Mouse (Mus musculus): ENCODE measurements around the gene Rhot2. TPM values are rescaled to one million over a fixed set of nuclear protein-coding genes. Genes with fewer than 3 reads are reported as not detected.

The Rhot2 gene
- polyA plus RNA-seq, 1 experiment from 2014 or later, result 10.7 TPM

GRCm38 (mm10) chr17:25877741-25878610 is 33.3 kb upstream of the Rhot2 start:
- no peaks in the 10 kb centered on the region for H3K27me3 ChIP-seq (ENCODE audit: control insufficient read depth, insufficient read depth, low read length)
- H3K4me1 ChIP-seq (ENCODE audit: control insufficient read depth, insufficient read depth, low read length), result peaks cover 37% of the 10 kb centered on the region

GRCm38 (mm10) chr17:25877025-25877424 is 32.4 kb upstream of the Rhot2 start:
- H3K9me3 ChIP-seq (ENCODE audit: control insufficient read depth, low read length), result no peaks in the 10 kb centered on the region
- H3K4me3 ChIP-seq (ENCODE audit: low read depth, low read length), result no peak overlapping the region
- WGBS, result 94% methylated on average over 3 of the region's 3 CpGs
- H3K27me3 ChIP-seq (ENCODE audit: control insufficient read depth, insufficient read depth, low read length), result no peaks in the 10 kb centered on the region
- H3K4me1 ChIP-seq (ENCODE audit: control insufficient read depth, insufficient read depth, low read length), result peaks cover 32% of the 10 kb centered on the region
- peaks cover 4% of the 10 kb centered on the region; the same call in 1 of the 2 replicates for H3K36me3 ChIP-seq (ENCODE audit: control insufficient read depth, insufficient read depth, low read length)
- no peak overlapping the region for H3K27ac ChIP-seq (replicated peaks; ENCODE audit: low read depth, low read length)
- DNase-seq (ENCODE audit: low spot score), result no peak
- no peak for ATAC-seq (ENCODE audit: insufficient number of reproducible peaks, low FRiP score, low TSS enrichment, low read depth)
- H3K4me2 ChIP-seq (ENCODE audit: low read depth, severe bottlenecking), result no peak overlapping the region
- no peak overlapping the region for H3K9ac ChIP-seq (ENCODE audit: low read length)

More at GRCm38 (mm10) chr17:25877741-25878610, 33.3 kb upstream of the Rhot2 start:
- no peak overlapping the region for H3K27ac ChIP-seq (replicated peaks; ENCODE audit: low read depth, low read length)
- peaks cover 4% of the 10 kb centered on the region; the same call in 1 of the 2 replicates for H3K36me3 ChIP-seq (ENCODE audit: control insufficient read depth, insufficient read depth, low read length)
- no peak overlapping the region for H3K4me3 ChIP-seq (ENCODE audit: low read depth, low read length)
- ATAC-seq (ENCODE audit: insufficient number of reproducible peaks, low FRiP score, low TSS enrichment, low read depth), result no peak
- WGBS, result 92% methylated on average over 32 of the region's 32 CpGs
- no peak for DNase-seq (ENCODE audit: low spot score)
- H3K9ac ChIP-seq (ENCODE audit: low read length), result no peak overlapping the region
- H3K9me3 ChIP-seq (ENCODE audit: control insufficient read depth, low read length), result no peaks in the 10 kb centered on the region
- no peak overlapping the region for H3K4me2 ChIP-seq (ENCODE audit: low read depth, severe bottlenecking)

- Histone ChIP-seq H3K27me3 (ENCODE audit: control insufficient read depth, insufficient read depth, low read length) (no peaks in the 10 kb centered on the region), H3K4me1 (ENCODE audit: control insufficient read depth, insufficient read depth, low read length) (peaks cover 26% of the 10 kb centered on the region), H3K27ac (replicated peaks; ENCODE audit: low read depth, low read length) (no peak overlapping the region), H3K4me3 (ENCODE audit: low read depth, low read length) (peak overlapping the region; percentile 76), H3K4me2 (ENCODE audit: low read depth, severe bottlenecking) (peak overlapping the region; percentile 88), H3K9me3 (ENCODE audit: control insufficient read depth, low read length) (no peaks in the 10 kb centered on the region), H3K9ac (ENCODE audit: low read length) (no peak overlapping the region), H3K36me3 (ENCODE audit: control insufficient read depth, insufficient read depth, low read length) (0 out of 2 replicates have a peak, but pooled peaks cover 4% of the 10 kb centered on the region)
- 70% methylated on average over 10 of the region's 10 CpGs for WGBS
- ATAC-seq (ENCODE audit: insufficient number of reproducible peaks, low FRiP score, low TSS enrichment, low read depth) (no peak), DNase-seq (ENCODE audit: low spot score) (no peak)
These were observed 31.8 kb upstream of the Rhot2 start for GRCm38 (mm10) chr17:25876347-25876915.

GRCm38 (mm10) chr17:25875171-25876136 is 30.8 kb upstream of the Rhot2 start:
- no peaks in the 10 kb centered on the region for H3K9me3 ChIP-seq (ENCODE audit: control insufficient read depth, low read length)
- H3K36me3 ChIP-seq (ENCODE audit: control insufficient read depth, insufficient read depth, low read length), result 0 out of 2 replicates have a peak, but pooled peaks cover 4% of the 10 kb centered on the region
- H3K27me3 ChIP-seq (ENCODE audit: control insufficient read depth, insufficient read depth, low read length), result no peaks in the 10 kb centered on the region
- peak; percentile 91 for DNase-seq (ENCODE audit: low spot score)
- H3K4me3 ChIP-seq (ENCODE audit: low read depth, low read length), result peak overlapping the region; percentile 76
- H3K9ac ChIP-seq (ENCODE audit: low read length), result peak overlapping the region; percentile 72
- peaks cover 17% of the 10 kb centered on the region for H3K4me1 ChIP-seq (ENCODE audit: control insufficient read depth, insufficient read depth, low read length)
- peak overlapping the region; percentile 88 for H3K4me2 ChIP-seq (ENCODE audit: low read depth, severe bottlenecking)
- H3K27ac ChIP-seq (replicated peaks; ENCODE audit: low read depth, low read length), result peak overlapping the region; percentile 53
- 1% methylated on average over 59 of the region's 59 CpGs for WGBS
- peak; percentile 86 for ATAC-seq (ENCODE audit: insufficient number of reproducible peaks, low FRiP score, low TSS enrichment, low read depth)

- peak within 1 kb of the TSS; percentile 76 for H3K4me3 ChIP-seq (ENCODE audit: low read depth, low read length)
- 0 out of 2 replicates have a peak, but pooled peaks cover 4% of the 10 kb centered on the region for H3K36me3 ChIP-seq (ENCODE audit: control insufficient read depth, insufficient read depth, low read length)
- H3K4me1 ChIP-seq (ENCODE audit: control insufficient read depth, insufficient read depth, low read length), result peaks cover 11% of the 10 kb centered on the region
- ATAC-seq (ENCODE audit: insufficient number of reproducible peaks, low FRiP score, low TSS enrichment, low read depth), result peak; percentile 55; the same call in 1 of the 2 replicates
- no peaks in the 10 kb centered on the region for H3K27me3 ChIP-seq (ENCODE audit: control insufficient read depth, insufficient read depth, low read length)
- H3K9ac ChIP-seq (ENCODE audit: low read length), result peak within 1 kb of the TSS; percentile 72
- WGBS, result under 1% methylated on average over 25 of the region's 25 CpGs
- H3K4me2 ChIP-seq (ENCODE audit: low read depth, severe bottlenecking), result peak within 1 kb of the TSS; percentile 88
- DNase-seq (ENCODE audit: low spot score), result peak; percentile 100
- no peaks in the 10 kb centered on the region for H3K9me3 ChIP-seq (ENCODE audit: control insufficient read depth, low read length)
- H3K27ac ChIP-seq (replicated peaks; ENCODE audit: low read depth, low read length), result peak within 1 kb of the TSS; percentile 53
These were observed 30.1 kb upstream of the Rhot2 start, which contains the start of gene Mettl26 for GRCm38 (mm10) chr17:25874721-25875170. Gene Mettl26 (plus strand): TSS chr17:25875074.

GRCm38 (mm10) chr17:25874148-25874720 is 29.6 kb upstream of the Rhot2 start:
- peak overlapping the region; percentile 43; the same call in 1 of the 2 replicates for H3K4me2 ChIP-seq (ENCODE audit: low read depth, severe bottlenecking)
- no peaks in the 10 kb centered on the region for H3K27me3 ChIP-seq (ENCODE audit: control insufficient read depth, insufficient read depth, low read length)
- H3K27ac ChIP-seq (replicated peaks; ENCODE audit: low read depth, low read length), result 0 out of 2 replicates have a peak overlapping the region, but pooled peaks have one; percentile 15
- H3K9ac ChIP-seq (ENCODE audit: low read length), result peak overlapping the region; percentile 41
- H3K4me3 ChIP-seq (ENCODE audit: low read depth, low read length), result peak overlapping the region; percentile 76
- 9% methylated on average over 14 of the region's 14 CpGs for WGBS
- ATAC-seq (ENCODE audit: insufficient number of reproducible peaks, low FRiP score, low TSS enrichment, low read depth) (no peak), DNase-seq (ENCODE audit: low spot score) (no peak)
- peaks cover 11% of the 10 kb centered on the region for H3K4me1 ChIP-seq (ENCODE audit: control insufficient read depth, insufficient read depth, low read length)
- no peaks in the 10 kb centered on the region for H3K9me3 ChIP-seq (ENCODE audit: control insufficient read depth, low read length)
- 0 out of 2 replicates have a peak, but pooled peaks cover 4% of the 10 kb centered on the region for H3K36me3 ChIP-seq (ENCODE audit: control insufficient read depth, insufficient read depth, low read length)

- no peak for ATAC-seq (ENCODE audit: insufficient number of reproducible peaks, low FRiP score, low TSS enrichment, low read depth)
- no peak overlapping the region for H3K9ac ChIP-seq (ENCODE audit: low read length)
- H3K27me3 ChIP-seq (ENCODE audit: control insufficient read depth, insufficient read depth, low read length), result no peaks in the 10 kb centered on the region
- DNase-seq (ENCODE audit: low spot score), result no peak
- no peak overlapping the region for H3K27ac ChIP-seq (replicated peaks; ENCODE audit: low read depth, low read length)
- peak overlapping the region; percentile 43; the same call in 1 of the 2 replicates for H3K4me2 ChIP-seq (ENCODE audit: low read depth, severe bottlenecking)
- H3K9me3 ChIP-seq (ENCODE audit: control insufficient read depth, low read length), result no peaks in the 10 kb centered on the region
- peaks cover 11% of the 10 kb centered on the region for H3K4me1 ChIP-seq (ENCODE audit: control insufficient read depth, insufficient read depth, low read length)
- 0 out of 2 replicates have a peak, but pooled peaks cover 4% of the 10 kb centered on the region for H3K36me3 ChIP-seq (ENCODE audit: control insufficient read depth, insufficient read depth, low read length)
- WGBS, result 80% methylated on average over 11 of the region's 11 CpGs
- H3K4me3 ChIP-seq (ENCODE audit: low read depth, low read length), result peak overlapping the region; percentile 76; the same call in 1 of the 2 replicates
These were observed 28.9 kb upstream of the Rhot2 start for GRCm38 (mm10) chr17:25873405-25874147.
